Mouse (Mus musculus) kidney, postnatal 25 days (tissue): ENCODE measurements around the gene Cs.
"Not testable (repeated sequence)": the region's sequence is repeated elsewhere in the genome, so short reads cannot be mapped to it uniquely, and the experiment has no call there.

Source experiments
- DNase-seq, 2 experiments: peaks; one replicate each; pipeline ENCODE4 v3.0.0; 2021; ENCODE audit warnings: mixed read lengths in 2 of 2

Gene Cs

GRCm38 (mm10) chr10:128337306-128338181, at the start of gene Cs:
Gene Cs, plus strand, starts transcription at chr10:128337734.
- peak; percentile 98 to 99 for DNase-seq

DNA sequence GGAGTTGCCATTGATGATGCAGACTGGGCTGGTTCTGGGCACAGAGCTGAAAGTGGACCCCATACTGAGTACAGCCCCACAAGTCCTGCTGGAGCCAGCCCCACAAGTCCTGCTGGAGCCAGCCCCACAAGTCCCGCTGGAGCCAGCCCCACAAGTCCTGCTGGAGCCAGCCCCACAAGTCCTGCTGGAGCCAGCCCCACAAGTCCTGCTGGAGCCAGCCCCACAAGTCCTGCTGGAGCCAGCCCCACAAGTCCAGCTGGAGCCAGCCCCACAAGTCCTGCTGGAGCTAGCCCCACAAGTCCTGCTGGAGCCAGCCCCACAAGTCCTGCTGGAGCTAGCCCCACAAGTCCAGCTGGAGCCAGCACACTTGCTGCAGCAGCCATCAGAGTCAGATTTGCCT, 46.9 kb upstream of the Cs start:
- not testable (repeated sequence) for DNase-seq

GRCm38 (mm10) chr10:128296370-128297090, 41.0 kb upstream of the Cs start:
- DNase-seq: no peak

- no peak for DNase-seq
Measured at GRCm38 (mm10) chr10:128297221-128297620, 40.3 kb upstream of the Cs start.

GRCm38 (mm10) chr10:128297622-128298021, 39.9 kb upstream of the Cs start:
- peak in 1 of 2 experiments; percentile 56 for DNase-seq

GRCm38 (mm10) chr10:128298243-128298642, 39.3 kb upstream of the Cs start:
- no peak for DNase-seq

DNA sequence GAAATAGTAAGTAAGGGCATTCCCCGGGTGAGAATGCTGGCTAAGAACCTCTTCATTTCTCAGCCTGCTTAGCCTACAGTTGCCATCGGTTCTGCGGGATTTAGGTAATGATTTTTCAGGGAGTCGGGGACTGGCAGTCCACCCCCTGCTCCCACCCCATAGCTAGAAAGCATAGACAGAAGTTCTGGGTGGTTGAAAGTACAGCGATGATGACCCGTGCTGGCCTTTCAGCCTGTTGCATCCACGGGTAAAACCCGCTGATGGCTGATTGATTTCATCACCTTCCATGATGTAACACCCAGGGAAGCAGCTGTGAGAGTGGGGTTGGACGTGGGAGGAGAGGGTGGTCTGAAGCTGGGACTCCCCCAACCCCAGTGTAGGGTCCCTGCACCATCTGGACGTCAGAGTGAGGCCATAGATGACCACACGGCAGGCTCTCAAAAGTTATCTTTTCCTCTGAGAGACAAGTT, 38.8 kb upstream of the Cs start, which contains the start of gene Il23a:
Gene Il23a (minus strand): TSS at position 51 of the 470 bp plus-strand sequence.
- no peak for DNase-seq

DNA sequence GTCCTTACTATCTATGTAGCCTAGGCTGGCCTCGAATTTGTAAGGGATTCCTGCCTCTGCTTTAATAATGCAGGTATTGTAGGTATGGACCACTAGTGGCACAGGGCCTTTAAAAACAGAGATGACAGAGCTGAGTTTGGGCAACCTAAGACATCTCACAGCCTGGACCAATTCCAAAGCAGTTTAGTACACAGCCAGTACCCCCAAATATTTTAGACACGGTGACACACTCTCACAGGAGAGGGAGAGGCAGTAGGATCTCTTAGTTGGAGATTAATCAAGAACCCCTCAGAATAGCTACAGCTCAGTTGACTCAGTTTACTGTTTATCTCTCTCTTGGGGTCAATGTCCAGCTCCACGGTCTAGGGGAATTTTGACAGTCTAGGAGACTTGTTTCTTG, 35.2 kb upstream of the Cs start:
- no peak for DNase-seq

- peak in 1 of 2 experiments; percentile 51 for DNase-seq
Measured at GRCm38 (mm10) chr10:128302785-128303125, 34.8 kb upstream of the Cs start.

DNA sequence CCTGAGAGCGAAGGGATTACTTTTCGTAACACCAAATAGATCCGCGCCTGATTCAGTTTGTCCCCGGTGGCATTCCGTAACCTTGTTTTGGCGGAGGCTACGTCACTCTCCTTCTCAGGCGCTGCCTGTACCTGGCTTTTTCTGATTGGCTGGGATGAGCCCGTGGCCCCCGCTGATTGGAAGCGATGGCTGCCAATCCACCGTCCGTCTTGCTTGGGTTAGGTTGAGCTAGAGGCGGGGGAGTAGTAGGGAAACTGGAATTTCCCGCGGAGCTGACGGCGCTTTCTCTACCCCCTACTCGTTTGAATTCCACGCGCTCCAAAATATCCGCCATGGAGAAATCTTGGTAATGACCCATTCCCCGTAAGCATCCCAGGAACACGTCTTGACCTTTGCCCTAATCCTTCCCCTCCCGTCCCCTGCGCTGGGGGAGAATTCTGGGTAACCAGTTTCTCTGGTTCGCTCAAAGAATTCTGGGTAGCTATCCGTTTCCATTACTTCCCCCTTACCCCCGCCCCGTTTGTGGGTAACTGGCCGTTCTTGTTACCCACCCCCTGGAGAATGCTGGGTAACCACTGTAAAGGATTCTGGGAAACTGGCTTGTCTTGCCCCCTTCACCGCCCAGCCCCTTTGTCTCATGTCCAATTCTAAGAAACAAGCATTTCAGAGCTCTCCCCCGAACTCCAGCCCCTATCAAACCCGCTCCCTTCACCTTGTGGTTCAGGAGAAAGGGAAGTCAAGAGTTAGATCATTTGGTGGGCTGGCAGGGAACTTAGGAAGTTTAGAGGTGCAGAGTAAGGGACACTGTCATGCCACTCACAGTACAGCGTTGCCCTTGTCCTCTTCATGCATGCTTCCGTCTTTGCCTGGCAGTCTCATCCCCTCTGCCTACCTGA, 34.2 kb upstream of the Cs start, which contains the start of gene Pan2:
Gene Pan2 (plus strand): TSS at position 210 of the 896 bp plus-strand sequence.
- DNase-seq: peak; percentile 99 to 100

- DNase-seq: no peak
Measured at GRCm38 (mm10) chr10:128309654-128310053, 27.9 kb upstream of the Cs start.

DNA sequence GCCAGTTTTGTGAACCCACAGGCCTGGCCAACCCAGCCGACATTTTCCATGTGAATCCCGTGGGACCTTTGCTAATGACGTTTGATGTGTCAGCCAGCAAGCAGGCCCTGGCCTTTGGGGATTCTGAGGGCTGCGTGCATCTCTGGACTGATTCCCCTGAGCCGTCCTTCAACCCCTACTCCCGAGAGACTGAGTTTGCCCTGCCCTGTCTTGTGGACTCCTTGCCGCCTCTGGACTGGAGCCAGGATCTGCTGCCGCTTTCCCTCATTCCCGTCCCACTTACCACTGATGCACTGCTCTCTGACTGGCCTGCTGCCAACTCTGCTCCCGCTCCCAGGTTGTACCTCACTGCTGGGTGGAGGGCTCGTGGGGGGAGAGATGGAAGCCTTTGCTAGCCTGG, 27.4 kb upstream of the Cs start:
- DNase-seq: peak; percentile 71 to 84

DNA sequence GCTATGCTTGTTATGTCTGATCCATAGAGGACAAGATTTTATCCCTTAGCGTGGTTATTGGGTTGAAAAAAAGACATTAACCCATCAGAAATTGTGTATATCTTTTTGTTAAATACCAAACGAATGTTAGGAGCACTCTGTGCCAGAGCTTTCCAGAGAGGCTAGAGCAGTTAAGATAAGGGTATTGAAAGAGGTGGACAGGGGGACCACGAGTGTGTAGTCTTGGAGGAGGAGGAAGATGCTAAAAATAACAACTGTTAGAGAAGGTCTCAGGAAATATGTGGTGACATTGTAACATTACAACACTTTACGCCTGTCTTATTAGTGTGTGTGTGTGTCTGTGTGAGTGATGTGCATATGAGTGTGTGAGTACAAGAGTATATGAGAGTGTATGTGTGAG, 26.6 kb upstream of the Cs start:
- no peak for DNase-seq

GRCm38 (mm10) chr10:128315578-128315977, 22.0 kb upstream of the Cs start:
- DNase-seq: no peak

- DNase-seq: no peak
Measured at GRCm38 (mm10) chr10:128321641-128322040, 15.9 kb upstream of the Cs start.

- peak; percentile 85 to 92 for DNase-seq
Measured at GRCm38 (mm10) chr10:128322141-128323108, 15.1 kb upstream of the Cs start, which contains the start of gene Cnpy2. Gene Cnpy2, plus strand, starts transcription at chr10:128322459.

- no peak for DNase-seq
Measured at GRCm38 (mm10) chr10:128323516-128323915, 14.0 kb upstream of the Cs start.

DNA sequence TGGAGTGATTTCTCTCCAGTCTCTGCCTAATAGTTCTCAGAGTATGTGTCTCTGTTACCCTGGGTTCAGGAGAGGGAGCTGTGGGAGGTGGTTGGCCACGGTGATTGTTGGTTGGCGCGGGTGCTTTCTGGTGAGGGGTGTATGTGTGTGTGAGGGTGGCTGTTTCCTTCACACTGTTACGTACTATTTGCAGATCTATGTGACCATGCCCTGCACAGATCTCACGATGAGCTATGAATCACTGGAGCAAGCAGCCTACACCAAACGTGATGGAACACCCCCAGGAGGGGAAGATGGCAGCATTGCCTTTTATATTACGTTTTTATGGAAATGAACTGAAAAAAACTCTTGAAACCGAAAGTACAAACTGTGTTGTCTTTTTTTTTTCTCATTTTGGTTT, 10.7 kb upstream of the Cs start:
- DNase-seq: no peak

- no peak for DNase-seq
Measured at GRCm38 (mm10) chr10:128327610-128328009, 9.9 kb upstream of the Cs start.

GRCm38 (mm10) chr10:128332358-128333249, 4.9 kb upstream of the Cs start:
- not testable (repeated sequence) for DNase-seq
